22 mouse cellular contexts compared by ENCODE assay signal in genomic region chr8:127821646-127822045, GRCm38 (mm10).
DNase-seq lines count a peak whose midpoint lies in the region; ATAC-seq and TF ChIP-seq lines count a peak whose summit lies in the region.
"Had no signal": no experiment of that assay in that cellular context is flagged by ENCODE, and none has a peak within 500 bp of the region (broad histone marks: within the 10 kb centered on the region; RNA-seq: fewer than 3 reads in every experiment).

No protein-coding gene starts in this region.

- TF ChIP-seq CTCF in cerebellum, adult 2 months (IDR thresholded peaks at IDR 0.05; ENCODE audit: borderline replicate concordance, insufficient read depth, low read depth, low read length): no peak

- ATAC-seq in heart, embryonic 11.5 days (replicated peaks; ENCODE audit: insufficient number of reproducible peaks, low FRiP score, low TSS enrichment): no peak
- no peak for ATAC-seq in forebrain, embryonic 16.5 days
- ATAC-seq: hindbrain, postnatal 0 days had no signal

- peak; percentile 61 to 78 for DNase-seq in heart, adult 18-20 months
- peak; percentile 41 for DNase-seq in NIH3T3 (ENCODE audit: low read depth)
- DNase-seq in gastrocnemius, postnatal 10 days: peak; percentile 26
- peak; percentile 34 to 51 for DNase-seq in heart, postnatal 14 days
- no peak for DNase-seq in cerebellum, adult 2 months
- DNase-seq in liver: no peak
- DNase-seq: adrenal gland, postnatal 14 days; cerebellum, adult 11 months; embryo, embryonic 11 days; kidney, adult 11 months; kidney, postnatal 14 days; layer of hippocampus, adult 9-11 months; retina, postnatal 1 day; thymus, postnatal 14 days had no signal

- no peaks in the 10 kb centered on the region for H3K27me3 ChIP-seq in heart, embryonic 11.5 days (ENCODE audit: control insufficient read depth, insufficient read depth, low read length)
- H3K27me3 ChIP-seq in cerebellum, adult 2 months (ENCODE audit: control insufficient read depth, insufficient read depth, low read length): no peaks in the 10 kb centered on the region
- no peaks in the 10 kb centered on the region for H3K27me3 ChIP-seq in forebrain, embryonic 16.5 days (replicated peaks; ENCODE audit: control insufficient read depth, insufficient read depth, low read length)
- H3K27me3 ChIP-seq: forebrain, embryonic 12.5 days; limb, embryonic 12.5 days had no signal

- H3K4me2 ChIP-seq in heart, embryonic 11.5 days: no peak overlapping the region
- H3K4me2 ChIP-seq in forebrain, embryonic 16.5 days (ENCODE audit: low read length): no peak overlapping the region
- H3K4me2 ChIP-seq: forebrain, embryonic 12.5 days; limb, embryonic 12.5 days; midbrain, embryonic 11.5 days had no signal

- H3K4me3 ChIP-seq in heart, embryonic 11.5 days (ENCODE audit: low read depth, low read length): no peak overlapping the region
- H3K4me3 ChIP-seq in cerebellum, adult 2 months (replicated peaks; ENCODE audit: insufficient read depth, low read depth, low read length): no peak overlapping the region
- no peak overlapping the region for H3K4me3 ChIP-seq in forebrain, embryonic 16.5 days (replicated peaks; ENCODE audit: low read length)
- H3K4me3 ChIP-seq: forebrain, embryonic 12.5 days; hindbrain, embryonic 10.5 days; limb, embryonic 12.5 days had no signal

- no peaks in the 10 kb centered on the region for H3K9me3 ChIP-seq in heart, embryonic 11.5 days (replicated peaks; ENCODE audit: control insufficient read depth, low read length)
- no peaks in the 10 kb centered on the region for H3K9me3 ChIP-seq in forebrain, embryonic 16.5 days (ENCODE audit: control insufficient read depth, low read length)
- H3K9me3 ChIP-seq: forebrain, embryonic 12.5 days; hindbrain, embryonic 10.5 days; limb, embryonic 12.5 days had no signal

- H3K9ac ChIP-seq in heart, embryonic 11.5 days (ENCODE audit: low read depth, low read length): no peak overlapping the region
- no peak overlapping the region for H3K9ac ChIP-seq in forebrain, embryonic 16.5 days (replicated peaks; ENCODE audit: low read depth, low read length)
- H3K9ac ChIP-seq: forebrain, embryonic 12.5 days; limb, embryonic 12.5 days; liver, embryonic 14.5 days had no signal

- H3K27ac ChIP-seq in heart, embryonic 11.5 days (ENCODE audit: low read depth, low read length): no peak overlapping the region
- H3K27ac ChIP-seq in cerebellum, adult 2 months (ENCODE audit: insufficient read depth, low read length): no peak overlapping the region
- no peak overlapping the region for H3K27ac ChIP-seq in forebrain, embryonic 16.5 days (ENCODE audit: low read length)
- H3K27ac ChIP-seq: forebrain, embryonic 12.5 days; hindbrain, embryonic 10.5 days; hindbrain, postnatal 0 days; limb, embryonic 12.5 days; liver, embryonic 14.5 days had no signal

- H3K4me1 ChIP-seq in heart, embryonic 11.5 days (ENCODE audit: control insufficient read depth, insufficient read depth, low read length): no peaks in the 10 kb centered on the region
- H3K4me1 ChIP-seq in cerebellum, adult 2 months (ENCODE audit: control insufficient read depth, insufficient read depth, low read length): no peaks in the 10 kb centered on the region
- no peaks in the 10 kb centered on the region for H3K4me1 ChIP-seq in forebrain, embryonic 16.5 days (replicated peaks; ENCODE audit: control insufficient read depth, insufficient read depth, low read length)
- H3K4me1 ChIP-seq: forebrain, embryonic 12.5 days; hindbrain, embryonic 10.5 days had no signal

- 68% methylated on average over 1 of the region's 1 CpGs for WGBS in heart, embryonic 11.5 days (ENCODE audit: insufficient replicate concordance)
- 83% methylated on average over 1 of the region's 1 CpGs for WGBS in cerebellum, adult 2 months
- 79% methylated on average over 1 of the region's 1 CpGs for WGBS in forebrain, embryonic 16.5 days

- H3K36me3 ChIP-seq in heart, embryonic 11.5 days (ENCODE audit: control insufficient read depth, insufficient read depth, low read length): no peaks in the 10 kb centered on the region
- H3K36me3 ChIP-seq in forebrain, embryonic 16.5 days (ENCODE audit: control insufficient read depth, insufficient read depth): no peaks in the 10 kb centered on the region
- H3K36me3 ChIP-seq: forebrain, embryonic 12.5 days; hindbrain, embryonic 10.5 days; limb, embryonic 12.5 days had no signal

- TF ChIP-seq POLR2A in cerebellum, adult 2 months (IDR thresholded peaks at IDR 0.05; ENCODE audit: borderline replicate concordance, insufficient read depth, low read length): no peak

- intact Hi-C loops in heart, postnatal 14 days (cut with DNase I): no loop called here

Comparison
In these comparisons a context has a peak if more than half of its experiments do, and no peak if none do; other contexts are left out.
1. DNase-seq: peak in heart, adult 18-20 months (2 of 2), NIH3T3 (single experiment), gastrocnemius, postnatal 10 days (single experiment) and heart, postnatal 14 days (2 of 2); none in cerebellum, adult 2 months (0 of 2) and liver (single experiment).